Mouse (Mus musculus) CH12.LX (cell line): ENCODE data around the gene Creb3l1.

ENCODE experiments used
- CTCF ChIP-seq, 2 experiments: IDR thresholded peaks in 1 of 2; conservative IDR thresholded peaks in 1 of 2; 2 replicates each; pipeline ENCODE4 v1.5.1; 2011 to 2012; ENCODE audit warnings: low read depth in 2 of 2, low read length in 2 of 2, improper control_type of control experiment in 1 of 2, inconsistent platforms in 1 of 2, mild to moderate bottlenecking in 1 of 2, moderate library complexity in 1 of 2
- EP300 ChIP-seq: IDR thresholded peaks from 2 replicates; pipeline ENCODE4 v1.6.1; 2011; ENCODE audit warnings: low read length, improper control_type of control experiment
- HCFC1 ChIP-seq: IDR thresholded peaks from 2 replicates; pipeline ENCODE4 v1.6.1; 2012; ENCODE audit warnings: low read depth, mild to moderate bottlenecking, inconsistent platforms, low read length, improper control_type of control experiment
- KAT2A ChIP-seq: IDR thresholded peaks from 2 replicates; pipeline ENCODE4 v1.6.1; 2012; ENCODE audit warnings: low read length, improper control_type of control experiment, inconsistent platforms; ENCODE audit not compliant: insufficient replicate concordance
- NRF1 ChIP-seq: IDR thresholded peaks from 2 replicates; pipeline ENCODE4 v1.6.1; 2014; ENCODE audit warnings: low read depth, mild to moderate bottlenecking, inconsistent platforms, low read length, improper control_type of control experiment, moderate library complexity
- POLR2A ChIP-seq: IDR thresholded peaks from 2 replicates; pipeline ENCODE4 v1.6.1; 2011; ENCODE audit warnings: low read depth, mild to moderate bottlenecking, improper control_type of control experiment, low read length
- RAD21 ChIP-seq: IDR thresholded peaks from 2 replicates; pipeline ENCODE4 v1.6.1; 2011; ENCODE audit warnings: low read depth, mild to moderate bottlenecking, low read length, improper control_type of control experiment, moderate library complexity

GRCm38 (mm10) chr2:92016981-92017380, 7.3 kb downstream of the Creb3l1 start:
- TF ChIP-seq POLR2A (no peak), KAT2A (no peak), EP300 (no peak), CTCF (conservative IDR thresholded peaks at IDR 0.05 in 1 of 2, IDR thresholded peaks at IDR 0.05 in 1 of 2; ENCODE audit: low read depth in 2 of 2, low read length in 2 of 2) (no peak), HCFC1 (no peak), NRF1 (no peak), RAD21 (no peak)
